Mouse (Mus musculus) layer of hippocampus, postnatal 10 days (tissue): ENCODE measurements around the gene Cfap97d2. TPM values are rescaled to one million over a fixed set of nuclear protein-coding genes. Genes with fewer than 3 reads are reported as not detected.
A peak's percentile ranks its signal among the peaks of the same experiment; 100 is the strongest.
"Not testable (repeated sequence)": the region's sequence is repeated elsewhere in the genome, so short reads cannot be mapped to it uniquely, and the experiment has no call there.

ENCODE experiments used
- DNase-seq, 2 experiments: peaks; one replicate each; pipeline ENCODE4 v3.0.0; 2021; ENCODE audit warnings: low spot score in 2 of 2
- total RNA-seq, 2 experiments: library from RNA; stranded (reverse); gene quantifications; 2 replicates each; pipeline ENCODE4 v1.2.3; 2021

The Cfap97d2 gene
- total RNA-seq, 2 experiments from 2014 or later, result 1.8 to 2.3 TPM

GRCm38 (mm10) chr8:13740817-13741613 lies 35.3 kb downstream of the Cfap97d2 start:
- no peak for DNase-seq

- DNase-seq, result not testable (repeated sequence)
Measured at GRCm38 (mm10) chr8:13746212-13746611, 40.5 kb downstream of the Cfap97d2 start.

GRCm38 (mm10) chr8:13747626-13748025 lies 41.9 kb downstream of the Cfap97d2 start:
- DNase-seq, result no peak

DNA sequence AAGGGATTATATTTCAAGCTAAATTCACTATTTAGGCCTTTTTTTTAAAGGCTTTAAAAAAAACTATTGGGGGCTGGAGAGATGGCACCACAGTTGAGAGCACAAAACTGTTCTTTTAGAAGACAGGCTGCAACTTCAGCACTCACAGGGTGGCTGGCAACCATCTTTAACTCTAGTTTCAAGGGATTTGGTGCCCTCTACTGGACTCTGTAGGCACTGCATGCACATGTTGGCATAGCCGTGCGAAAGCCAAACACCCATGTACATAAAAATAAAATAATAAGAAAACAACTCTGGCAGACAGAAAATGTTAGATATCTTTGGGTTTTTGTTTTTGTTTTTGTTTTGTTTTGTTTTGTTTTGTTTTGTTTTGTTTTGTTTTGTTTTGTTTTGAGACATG lies 48.0 kb downstream of the Cfap97d2 start:
- DNase-seq, result peak; percentile 83 to 89

DNA sequence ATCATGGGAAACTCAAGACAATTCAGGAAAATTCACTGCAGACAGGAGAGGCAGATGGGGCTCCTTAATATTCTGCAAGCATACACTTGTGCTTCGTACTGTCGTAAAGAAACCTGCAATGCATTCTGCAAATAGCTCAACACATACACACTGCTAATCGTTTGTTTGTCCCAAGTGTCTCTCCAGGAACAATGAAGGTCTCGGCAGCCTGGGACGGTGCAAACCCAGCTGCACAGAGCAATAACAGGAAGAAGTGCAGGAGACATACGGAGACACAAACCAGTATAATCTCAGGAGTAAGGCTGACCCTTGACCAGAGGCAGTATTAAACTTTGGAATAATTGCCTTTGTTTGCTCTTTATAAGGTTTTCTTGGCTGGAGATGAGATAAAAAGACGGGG lies 50.8 kb downstream of the Cfap97d2 start:
- DNase-seq, result no peak

DNA sequence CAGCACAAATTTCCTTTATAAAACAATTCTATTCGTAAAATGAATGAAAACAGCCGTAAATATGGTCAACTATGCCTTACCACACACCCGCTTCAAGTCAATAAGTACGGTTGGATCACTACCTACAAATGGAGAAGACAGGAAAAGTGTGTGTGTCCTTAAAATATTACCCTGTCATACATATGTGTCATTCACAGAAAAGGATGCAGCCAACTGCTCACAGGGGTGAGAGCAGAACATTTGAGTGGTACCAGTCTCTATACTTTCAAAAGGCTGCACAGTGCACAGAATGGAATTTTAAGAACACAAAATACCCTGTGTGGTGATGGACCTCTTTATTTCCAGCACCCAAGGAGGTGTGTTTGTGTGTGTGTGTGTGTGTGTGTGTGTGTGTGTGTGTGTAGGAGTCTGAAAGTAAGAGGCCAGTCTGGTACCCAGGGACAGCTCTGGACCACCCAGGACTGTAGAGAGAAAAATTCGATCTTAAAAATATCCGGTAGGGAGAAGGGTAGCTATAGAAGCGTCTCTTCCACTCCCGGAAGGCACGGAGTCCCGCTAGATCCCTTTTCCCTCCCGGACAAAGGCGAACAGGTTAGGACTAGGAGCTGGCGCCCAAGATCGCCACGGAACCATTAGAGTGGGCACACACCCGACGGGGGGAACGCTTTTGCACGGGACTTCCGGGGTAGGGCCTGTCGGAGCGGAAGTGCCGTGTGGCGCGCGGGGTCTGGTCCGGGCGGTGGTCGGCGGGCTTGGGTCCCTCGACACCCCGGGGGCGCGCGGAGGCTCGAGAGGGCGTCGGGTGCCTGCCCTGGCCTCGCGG lies 51.5 kb downstream of the Cfap97d2 start, which contains the start of gene Cdc16:
Gene Cdc16, plus strand, starts transcription at position 695 of the 823 bp plus-strand sequence.
- DNase-seq, result peak; percentile 95

GRCm38 (mm10) chr8:13757805-13758727 lies 52.4 kb downstream of the Cfap97d2 start:
- DNase-seq, result peak; percentile 20 to 50

DNA sequence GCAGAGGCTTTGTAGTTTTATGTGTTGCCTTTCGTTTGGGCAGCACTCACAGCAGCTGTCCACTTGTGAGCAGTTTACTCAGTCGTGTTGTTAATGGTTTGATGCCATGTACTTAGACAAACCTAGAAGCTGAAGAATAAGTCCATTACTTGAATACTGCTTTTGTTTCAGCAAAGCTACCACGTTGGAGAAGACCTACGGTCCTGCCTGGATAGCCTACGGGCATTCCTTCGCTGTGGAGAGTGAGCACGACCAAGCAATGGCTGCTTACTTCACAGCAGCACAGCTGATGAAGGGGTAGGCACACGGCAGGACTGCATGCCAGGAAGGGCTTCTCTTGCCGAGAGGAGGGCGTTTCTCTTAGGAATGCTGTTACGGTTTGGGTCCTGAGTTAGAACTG lies 63.5 kb downstream of the Cfap97d2 start:
- DNase-seq, result no peak

DNA sequence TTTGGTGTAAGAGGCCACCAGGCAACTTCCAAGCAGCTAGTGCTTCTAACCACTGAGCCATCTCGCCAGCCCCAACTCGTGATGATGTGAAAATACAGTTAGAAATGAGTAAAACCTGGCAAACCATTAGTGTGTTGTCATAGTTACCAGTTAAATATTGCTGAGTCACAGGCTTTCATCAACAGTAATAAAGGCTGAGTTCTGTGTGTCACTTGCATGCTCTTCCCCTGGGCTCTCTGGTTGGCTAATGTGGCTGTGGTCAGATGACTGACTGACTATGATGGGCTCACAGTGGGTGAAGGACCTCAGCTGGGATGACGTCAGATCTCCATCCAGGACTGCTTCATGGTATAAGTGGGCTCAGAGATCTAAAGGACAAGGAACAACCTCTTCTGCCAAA lies 74.8 kb downstream of the Cfap97d2 start:
- no peak for DNase-seq

GRCm38 (mm10) chr8:13785250-13785763 lies 79.6 kb downstream of the Cfap97d2 start, which contains the start of gene Upf3a:
Gene Upf3a (plus strand): TSS chr8:13785615.
- peak; percentile 89 to 92 for DNase-seq

GRCm38 (mm10) chr8:13785764-13786299 lies 80.1 kb downstream of the Cfap97d2 start:
- peak; percentile 98 for DNase-seq

DNA sequence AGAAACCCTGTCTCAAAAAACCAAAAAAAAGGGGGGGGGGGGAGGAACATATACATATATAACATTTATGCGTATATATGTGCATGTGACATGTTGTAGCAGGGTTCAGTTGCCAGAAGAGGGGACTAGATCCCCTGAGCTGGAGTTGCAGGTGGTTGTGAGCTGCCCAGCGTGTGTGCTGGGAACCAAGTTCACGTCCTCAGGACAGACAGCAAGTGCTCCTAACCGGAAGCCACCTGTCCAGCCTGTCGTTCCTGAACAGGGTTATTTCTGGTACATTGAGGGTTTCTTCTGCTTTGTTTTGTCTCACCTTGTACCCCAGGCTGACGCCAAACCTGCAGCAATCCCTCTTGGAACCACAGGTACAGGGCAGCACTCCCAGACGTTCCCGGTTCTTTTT lies 83.9 kb downstream of the Cfap97d2 start:
- DNase-seq, result no peak

Other genes with a start within 250 kb of the Cfap97d2 start
- 100 to 1,000 TPM; 105 to 116 TPM for gene Gas6, start 211.4 kb upstream of the Cfap97d2 start, total RNA-seq
- not detected for gene 1700029H14Rik, start 143.4 kb upstream of the Cfap97d2 start, total RNA-seq
- 10 to 100 TPM; 62.6 to 73.0 TPM for gene Rasa3, start 28.3 kb upstream of the Cfap97d2 start, total RNA-seq
- 10 to 100 TPM; 68.8 to 69.9 TPM for gene Cdc16, start 51.8 kb downstream of the Cfap97d2 start, total RNA-seq
- gene Upf3a, start 79.7 kb downstream of the Cfap97d2 start, total RNA-seq, result 10 to 100 TPM; 42.1 to 50.6 TPM
- not detected for gene AF366264, start 132.5 kb downstream of the Cfap97d2 start, total RNA-seq
- 10 to 100 TPM; 33.7 to 34.3 TPM for gene Champ1, start 163.8 kb downstream of the Cfap97d2 start, total RNA-seq
- gene Coprs, start 184.4 kb downstream of the Cfap97d2 start, total RNA-seq, result 10 to 100 TPM; 33.7 to 37.7 TPM